Mouse (Mus musculus) lung, postnatal 0 days (tissue): Measurements from ENCODE around the gene Cd81.

Experiments used
- CTCF ChIP-seq: IDR thresholded peaks from 2 replicates; pipeline ENCODE4 v1.5.1; 2016; ENCODE audit warnings: antibody characterized with exemption, mild to moderate bottlenecking
- EP300 ChIP-seq: IDR thresholded peaks from 2 replicates; pipeline ENCODE4 v1.6.1; 2016; ENCODE audit warnings: antibody characterized with exemption, mild to moderate bottlenecking, control low read depth

- TF ChIP-seq CTCF (no peak), EP300 (no peak)
These were observed 31.2 kb downstream of the Cd81 start for GRCm38 (mm10) chr7:143083708-143084107.
